Comparison of ENCODE assay signal across 8 mouse cellular contexts in the genomic region with DNA sequence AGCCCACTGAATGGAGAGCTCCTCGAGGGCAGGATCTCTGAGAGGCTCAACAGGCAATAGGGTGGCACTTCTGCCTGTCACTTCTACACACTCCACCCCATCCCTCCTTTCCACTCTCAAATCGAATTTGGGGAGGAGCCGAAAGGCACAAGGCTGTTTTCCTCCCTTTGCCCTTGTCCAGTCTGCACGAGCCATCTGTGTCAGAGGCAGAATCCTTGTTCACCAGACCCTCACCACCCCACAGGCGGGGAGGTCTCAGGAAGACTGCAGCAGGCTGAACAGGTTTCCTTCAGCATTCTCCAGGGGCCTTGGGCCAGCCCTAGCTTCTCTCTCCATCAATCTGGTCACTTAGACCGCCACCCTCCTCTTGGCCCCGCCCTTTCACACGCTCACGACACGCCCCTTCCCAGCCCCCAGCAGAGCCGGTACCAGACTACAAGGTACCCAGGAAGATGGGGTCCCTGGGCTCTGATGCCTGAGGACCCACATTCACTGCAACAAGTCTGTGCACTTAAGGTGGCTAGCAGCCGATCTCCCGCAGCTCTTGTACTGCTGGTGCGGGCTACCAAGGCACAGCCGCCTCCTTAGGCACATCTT. TPM values are rescaled to one million over a fixed set of nuclear protein-coding genes. Genes with fewer than 3 reads are reported as not detected.
A peak's percentile ranks its signal among the peaks of the same experiment; 100 is the strongest.
DNase-seq lines count a peak whose midpoint lies in the region; ATAC-seq and TF ChIP-seq lines count a peak whose summit lies in the region.

No protein-coding gene starts in this region.

- no peaks in the 10 kb centered on the region for H3K9me3 ChIP-seq in intestine, postnatal 0 days (ENCODE audit: control insufficient read depth)
- no peaks in the 10 kb centered on the region for H3K9me3 ChIP-seq in liver, embryonic 11.5 days (ENCODE audit: control insufficient read depth, low read length)

- no peak for ATAC-seq in intestine, postnatal 0 days
- no peak; the same call in 1 of the 2 replicates for ATAC-seq in liver, embryonic 11.5 days (replicated peaks; ENCODE audit: low FRiP score)

- no peak for TF ChIP-seq CTCF in intestine, postnatal 0 days (IDR thresholded peaks at IDR 0.05; ENCODE audit: low read depth)

- no peaks in the 10 kb centered on the region for H3K4me1 ChIP-seq in intestine, postnatal 0 days (replicated peaks; ENCODE audit: control insufficient read depth, insufficient read depth, low read length)
- peaks cover 15% of the 10 kb centered on the region for H3K4me1 ChIP-seq in liver, embryonic 11.5 days (replicated peaks; ENCODE audit: control insufficient read depth, insufficient read depth, low read length)

- H3K4me2 ChIP-seq in intestine, postnatal 0 days (replicated peaks; ENCODE audit: low read depth): peak overlapping the region; percentile 86
- H3K4me2 ChIP-seq in liver, embryonic 11.5 days: peak overlapping the region; percentile 77

- peaks cover 34% of the 10 kb centered on the region for H3K27me3 ChIP-seq in intestine, postnatal 0 days (replicated peaks; ENCODE audit: control insufficient read depth, insufficient read depth, low read length)
- H3K27me3 ChIP-seq in liver, embryonic 11.5 days (replicated peaks; ENCODE audit: control insufficient read depth, insufficient read depth, low read length): peaks cover 30% of the 10 kb centered on the region

- DNase-seq in adrenal gland, postnatal 14 days: peak; percentile 17
- DNase-seq in adrenal gland, postnatal 36 days: no peak
- peak; percentile 80 for DNase-seq in embryo, embryonic 11 days
- DNase-seq in gastrocnemius, postnatal 25 days: peak; percentile 16
- DNase-seq in liver, embryonic 11.5 days (ENCODE audit: low spot score): peak; percentile 38
- peak; percentile 73 for DNase-seq in right cerebral cortex, adult 18-20 months
- DNase-seq in yolk sac, embryonic 10.5 days (ENCODE audit: low spot score): no peak

- 21% methylated on average over 15 of the region's 15 CpGs for WGBS in intestine, postnatal 0 days
- 26% methylated on average over 15 of the region's 15 CpGs for WGBS in liver, embryonic 11.5 days

- peak overlapping the region; percentile 58 for H3K4me3 ChIP-seq in intestine, postnatal 0 days (ENCODE audit: low read depth, low read length)
- peak overlapping the region; percentile 49 for H3K4me3 ChIP-seq in liver, embryonic 11.5 days (ENCODE audit: low read depth, low read length)

- no peaks in the 10 kb centered on the region for H3K36me3 ChIP-seq in intestine, postnatal 0 days (ENCODE audit: control insufficient read depth, insufficient read depth)
- no peaks in the 10 kb centered on the region for H3K36me3 ChIP-seq in liver, embryonic 11.5 days (ENCODE audit: control insufficient read depth, insufficient read depth, low read length)

- H3K9ac ChIP-seq in intestine, postnatal 0 days (ENCODE audit: low read depth, low read length): no peak overlapping the region
- no peak overlapping the region for H3K9ac ChIP-seq in liver, embryonic 11.5 days (ENCODE audit: low read depth, low read length)

- H3K27ac ChIP-seq in intestine, postnatal 0 days (ENCODE audit: low read depth, low read length): no peak overlapping the region
- no peak overlapping the region; the same call in 1 of the 2 replicates for H3K27ac ChIP-seq in liver, embryonic 11.5 days (ENCODE audit: low read depth, low read length)

RNA-seq across cellular contexts. Expression of a gene that starts 23.9 kb away (rescaled TPM):
- total RNA-seq in adrenal gland, postnatal 14 days (2021): 20.6 and 24.8 TPM in 2 replicates
- 10 to 100 TPM; 11.3 to 17.1 TPM for total RNA-seq in adrenal gland, postnatal 36 days (2021)
- 10 to 100 TPM in 1 of 2 experiments, 1 to 10 TPM in 1; 7.9 to 11.1 TPM for total RNA-seq in gastrocnemius, postnatal 25 days (2021)
- 3.4 and 5.4 TPM in 2 replicates for polyA plus RNA-seq in intestine, postnatal 0 days (2015; fragmentation: Nextera tagmentation; extraction: Ambion mirVana)
- polyA plus RNA-seq in liver, embryonic 11.5 days (2014; fragmentation: Nextera tagmentation; extraction: Ambion mirVana): 8.8 and 8.9 TPM in 2 replicates

Comparison
In these comparisons a context has a peak if more than half of its experiments do, and no peak if none do; other contexts are left out.
1. DNase-seq: peak in adrenal gland, postnatal 14 days (single experiment), embryo, embryonic 11 days (single experiment), gastrocnemius, postnatal 25 days (single experiment), liver, embryonic 11.5 days (single experiment) and right cerebral cortex, adult 18-20 months (single experiment); none in adrenal gland, postnatal 36 days (0 of 2) and yolk sac, embryonic 10.5 days (single experiment).